ENCODE assay signal across 8 mouse cellular contexts in genomic region chr7:120980931-120981924, GRCm38 (mm10). TPM values are rescaled to one million over a fixed set of nuclear protein-coding genes. Genes with fewer than 3 reads are reported as not detected.
A peak's percentile ranks its signal among the peaks of the same experiment; 100 is the strongest.
DNase-seq lines count a peak whose midpoint lies in the region; ATAC-seq and TF ChIP-seq lines count a peak whose summit lies in the region.

No protein-coding gene starts in this region.

- TF ChIP-seq EP300 in ES-Bruce4 (IDR thresholded peaks at IDR 0.05; ENCODE audit: insufficient read depth, low read depth, low read length): no peak

- peak overlapping the region; percentile 70 for H3K4me3 ChIP-seq in ES-Bruce4 (ENCODE audit: low read depth, low read length)
- peak overlapping the region; percentile 92 for H3K4me3 ChIP-seq in bone marrow macrophage, adult 2 months (ENCODE audit: insufficient read depth, low read length)
- peak overlapping the region; percentile 74 for H3K4me3 ChIP-seq in erythroblast, embryonic 14.5 days (replicated peaks)
- peak overlapping the region; percentile 67 for H3K4me3 ChIP-seq in heart, embryonic 15.5 days

- no peak for TF ChIP-seq POLR2A in ES-Bruce4 (IDR thresholded peaks at IDR 0.05; ENCODE audit: insufficient read depth, low read length)
- TF ChIP-seq POLR2A in bone marrow macrophage, adult 2 months (IDR thresholded peaks at IDR 0.05; ENCODE audit: borderline replicate concordance, low read depth, low read length): no peak

- DNase-seq in kidney, postnatal 25 days: peak; percentile 61 to 72
- peak; percentile 37 for DNase-seq in lung, postnatal 14 days
- peak; percentile 14 for DNase-seq in retina, postnatal 7 days (ENCODE audit: low read depth, low spot score)
- DNase-seq in urinary bladder, postnatal 14 days (ENCODE audit: low spot score): peak; percentile 52

- no peaks in the 10 kb centered on the region for H3K36me3 ChIP-seq in ES-Bruce4 (ENCODE audit: control insufficient read depth, insufficient read depth, low read length, poor library complexity, severe bottlenecking)
- H3K36me3 ChIP-seq in erythroblast, embryonic 14.5 days (ENCODE audit: control insufficient read depth): peaks cover 45% of the 10 kb centered on the region
- H3K36me3 ChIP-seq in heart, embryonic 15.5 days: no peaks in the 10 kb centered on the region

- TF ChIP-seq CTCF in ES-Bruce4 (IDR thresholded peaks at IDR 0.05; ENCODE audit: low read depth, low read length): no peak
- no peak for TF ChIP-seq CTCF in bone marrow macrophage, adult 2 months (IDR thresholded peaks at IDR 0.05; ENCODE audit: low read depth, low read length)

- H3K9ac ChIP-seq in ES-Bruce4 (ENCODE audit: low read depth, poor library complexity, severe bottlenecking): peak overlapping the region; percentile 80
- H3K9ac ChIP-seq in heart, embryonic 15.5 days: peak overlapping the region; percentile 67

- no peaks in the 10 kb centered on the region for H3K4me1 ChIP-seq in ES-Bruce4 (ENCODE audit: control insufficient read depth, insufficient read depth, low read length)
- peaks cover 28% of the 10 kb centered on the region for H3K4me1 ChIP-seq in bone marrow macrophage, adult 2 months (ENCODE audit: control insufficient read depth, insufficient read depth, low read length)
- H3K4me1 ChIP-seq in erythroblast, embryonic 14.5 days (ENCODE audit: control insufficient read depth): peaks cover 52% of the 10 kb centered on the region
- H3K4me1 ChIP-seq in heart, embryonic 15.5 days (replicated peaks): peaks cover 12% of the 10 kb centered on the region

- ATAC-seq in heart, embryonic 15.5 days (replicated peaks; ENCODE audit: insufficient number of reproducible peaks, insufficient read depth, low FRiP score, low read depth): peak; percentile 53; the same call in 1 of the 2 replicates

- WGBS in heart, embryonic 15.5 days: 5% methylated on average over 39 of the region's 39 CpGs

- H3K27ac ChIP-seq in ES-Bruce4 (ENCODE audit: insufficient read depth, low read length): no peak overlapping the region
- no peak overlapping the region for H3K27ac ChIP-seq in bone marrow macrophage, adult 2 months (ENCODE audit: insufficient read depth, low read depth, low read length)
- H3K27ac ChIP-seq in heart, embryonic 15.5 days: 0 out of 2 replicates have a peak overlapping the region, but pooled peaks have one; percentile 26

- no peaks in the 10 kb centered on the region for H3K27me3 ChIP-seq in ES-Bruce4 (ENCODE audit: control insufficient read depth, insufficient read depth, low read length, poor library complexity, severe bottlenecking)
- peaks cover 31% of the 10 kb centered on the region for H3K27me3 ChIP-seq in erythroblast, embryonic 14.5 days (ENCODE audit: control insufficient read depth)
- no peaks in the 10 kb centered on the region for H3K27me3 ChIP-seq in heart, embryonic 15.5 days

- peak overlapping the region; percentile 86 for H3K4me2 ChIP-seq in heart, embryonic 15.5 days

- H3K9me3 ChIP-seq in ES-Bruce4 (replicated peaks; ENCODE audit: control insufficient read depth, insufficient read depth, low read length, poor library complexity, severe bottlenecking): no peaks in the 10 kb centered on the region
- H3K9me3 ChIP-seq in erythroblast, embryonic 14.5 days (ENCODE audit: control insufficient read depth, low read length): no peaks in the 10 kb centered on the region
- H3K9me3 ChIP-seq in heart, embryonic 15.5 days (replicated peaks): no peaks in the 10 kb centered on the region

RNA-seq across cellular contexts. Expression of gene Cdr2, which starts 0.9 kb away (rescaled TPM):
- 23.2 and 24.6 TPM in 2 replicates for polyA plus RNA-seq in ES-Bruce4 (2011; ENCODE audit: insufficient read depth, insufficient read length, low read depth, missing spikeins)
- polyA plus RNA-seq in bone marrow macrophage, adult 2 months (2012; ENCODE audit: insufficient read depth, insufficient read length, missing spikeins): 4.9 and 6.1 TPM in 2 replicates
- 61.1 and 71.7 TPM in 2 replicates for polyA plus RNA-seq in erythroblast, embryonic 14.5 days (2012)
- polyA plus RNA-seq in heart, embryonic 15.5 days (2015; fragmentation: Nextera tagmentation; extraction: Ambion mirVana): 13.2 and 14.8 TPM in 2 replicates

RNA-seq across cellular contexts. Expression of gene Mfsd13b, which starts 1.1 kb away (rescaled TPM):
- 2.3 TPM in 1 of 2 replicates, not detected in the other for polyA plus RNA-seq in ES-Bruce4 (2011; ENCODE audit: insufficient read depth, insufficient read length, low read depth, missing spikeins)
- 3.3 TPM in 1 of 2 replicates, not detected in the other for polyA plus RNA-seq in bone marrow macrophage, adult 2 months (2012; ENCODE audit: insufficient read depth, insufficient read length, missing spikeins)
- not detected in 2 replicates for polyA plus RNA-seq in erythroblast, embryonic 14.5 days (2012)
- polyA plus RNA-seq in heart, embryonic 15.5 days (2015; fragmentation: Nextera tagmentation; extraction: Ambion mirVana): 0.09 TPM in 1 of 2 replicates, not detected in the other

RNA-seq across cellular contexts. Expression of gene Mettl9, which starts 53.0 kb away (rescaled TPM):
- polyA plus RNA-seq in ES-Bruce4 (2011; ENCODE audit: insufficient read depth, insufficient read length, low read depth, missing spikeins): 80.5 and 85.7 TPM in 2 replicates
- 40.7 and 43.4 TPM in 2 replicates for polyA plus RNA-seq in bone marrow macrophage, adult 2 months (2012; ENCODE audit: insufficient read depth, insufficient read length, missing spikeins)
- 2.2 and 2.3 TPM in 2 replicates for polyA plus RNA-seq in erythroblast, embryonic 14.5 days (2012)
- polyA plus RNA-seq in heart, embryonic 15.5 days (2015; fragmentation: Nextera tagmentation; extraction: Ambion mirVana): 87.4 and 92.5 TPM in 2 replicates

Comparison
In these comparisons a context has a peak if more than half of its experiments do, and no peak if none do; other contexts are left out.
1. DNase-seq: peak in every context shown above with its lines; median percentile 66 in kidney, postnatal 25 days; 52 in urinary bladder, postnatal 14 days; 37 in lung, postnatal 14 days; 14 in retina, postnatal 7 days.
2. RNA of gene Mettl9, which starts 53.0 kb away (polyA plus RNA-seq): 87.4 to 92.5 TPM in heart, embryonic 15.5 days, 80.5 to 85.7 TPM in ES-Bruce4 and 40.7 to 43.4 TPM in bone marrow macrophage, adult 2 months; 2.2 to 2.3 TPM in erythroblast, embryonic 14.5 days; every median in the first group is over 10 times any median in the second.
3. Peak in every context shown above with its lines, with median percentiles within 50 percentile points of each other: H3K4me3 ChIP-seq.